In genomic region chr6:31560138-31560959, GRCm38 (mm10) we compare ENCODE assay signal across 10 mouse cellular contexts. TPM values are rescaled to one million over a fixed set of nuclear protein-coding genes. Genes with fewer than 3 reads are reported as not detected.
DNase-seq lines count a peak whose midpoint lies in the region; ATAC-seq and TF ChIP-seq lines count a peak whose summit lies in the region.
"Had no signal": no experiment of that assay in that cellular context is flagged by ENCODE, and none has a peak within 500 bp of the region (broad histone marks: within the 10 kb centered on the region; RNA-seq: fewer than 3 reads in every experiment).

No protein-coding gene starts in this region.

- no peak for ATAC-seq in kidney, embryonic 16.5 days (ENCODE audit: low FRiP score, low TSS enrichment)
- ATAC-seq in G1E (ENCODE audit: extremely low read depth, insufficient number of reproducible peaks, low FRiP score, poor library complexity, severe bottlenecking) = no peak
- peak; percentile 9; the same call in 1 of the 2 replicates for ATAC-seq in embryonic facial prominence, embryonic 14.5 days (ENCODE audit: low read depth)
- ATAC-seq in liver, embryonic 15.5 days (ENCODE audit: insufficient read depth) = no peak

- H3K4me1 ChIP-seq in kidney, embryonic 16.5 days (ENCODE audit: insufficient read depth, low read length) = peaks cover 14% of the 10 kb centered on the region; the same call in 1 of the 2 replicates
- H3K4me1 ChIP-seq in G1E (ENCODE audit: insufficient read depth, low read depth, low read length) = peaks cover 92% of the 10 kb centered on the region
- H3K4me1 ChIP-seq in embryonic facial prominence, embryonic 14.5 days (ENCODE audit: control insufficient read depth, insufficient read depth, low read length) = 0 out of 2 replicates have a peak, but pooled peaks cover 6% of the 10 kb centered on the region
- H3K4me1 ChIP-seq in liver, embryonic 15.5 days (replicated peaks) = peaks cover 55% of the 10 kb centered on the region
- no peaks in the 10 kb centered on the region for H3K4me1 ChIP-seq in cerebellum, adult 2 months (ENCODE audit: control insufficient read depth, insufficient read depth, low read length)

- H3K27ac ChIP-seq in kidney, embryonic 16.5 days (ENCODE audit: low read length) = 0 out of 2 replicates have a peak overlapping the region, but pooled peaks have one; percentile 18
- H3K27ac ChIP-seq in embryonic facial prominence, embryonic 14.5 days (replicated peaks; ENCODE audit: low read depth, low read length) = no peak overlapping the region
- H3K27ac ChIP-seq in liver, embryonic 15.5 days (replicated peaks) = no peak overlapping the region
- no peak overlapping the region for H3K27ac ChIP-seq in cerebellum, adult 2 months (ENCODE audit: insufficient read depth, low read length)
- H3K27ac ChIP-seq: limb, embryonic 12.5 days had no signal

- TF ChIP-seq POLR2A in cerebellum, adult 2 months (IDR thresholded peaks at IDR 0.05; ENCODE audit: borderline replicate concordance, insufficient read depth, low read length) = no peak

- WGBS in kidney, embryonic 16.5 days = 20% methylated on average over 13 of the region's 13 CpGs
- 13% methylated on average over 12 of the region's 13 CpGs for WGBS in embryonic facial prominence, embryonic 14.5 days
- 52% methylated on average over 13 of the region's 13 CpGs for WGBS in liver, embryonic 15.5 days (ENCODE audit: insufficient replicate concordance)
- 41% methylated on average over 13 of the region's 13 CpGs for WGBS in cerebellum, adult 2 months

- no peak for DNase-seq in kidney, postnatal 36 days
- no peak for DNase-seq in G1E (ENCODE audit: low spot score)
- DNase-seq in embryonic facial prominence, embryonic 14.5 days (ENCODE audit: low spot score) = peak; percentile 22
- no peak for DNase-seq in urinary bladder, postnatal 14 days (ENCODE audit: low spot score)
- no peak for DNase-seq in cerebellum, adult 2 months
- DNase-seq: kidney, postnatal 25 days had no signal

- TF ChIP-seq CTCF in G1E (IDR thresholded peaks at IDR 0.05; ENCODE audit: low read depth, low read length) = no peak
- TF ChIP-seq CTCF in cerebellum, adult 2 months (IDR thresholded peaks at IDR 0.05; ENCODE audit: borderline replicate concordance, insufficient read depth, low read depth, low read length) = no peak

- H3K9me3 ChIP-seq in kidney, embryonic 16.5 days (ENCODE audit: low read length) = no peaks in the 10 kb centered on the region
- H3K9me3 ChIP-seq in G1E (replicated peaks) = no peaks in the 10 kb centered on the region
- no peaks in the 10 kb centered on the region for H3K9me3 ChIP-seq in embryonic facial prominence, embryonic 14.5 days (ENCODE audit: control insufficient read depth, low read length)
- no peaks in the 10 kb centered on the region for H3K9me3 ChIP-seq in liver, embryonic 15.5 days (replicated peaks)
- H3K9me3 ChIP-seq: limb, embryonic 12.5 days had no signal

- peak overlapping the region; percentile 37; the same call in 1 of the 2 replicates for H3K9ac ChIP-seq in kidney, embryonic 16.5 days (replicated peaks; ENCODE audit: low read length)
- no peak overlapping the region for H3K9ac ChIP-seq in embryonic facial prominence, embryonic 14.5 days (ENCODE audit: low read depth, low read length)
- no peak overlapping the region for H3K9ac ChIP-seq in liver, embryonic 15.5 days
- H3K9ac ChIP-seq: limb, embryonic 12.5 days had no signal

- no peaks in the 10 kb centered on the region for H3K36me3 ChIP-seq in kidney, embryonic 16.5 days (ENCODE audit: insufficient read depth, low read length)
- peaks cover 66% of the 10 kb centered on the region for H3K36me3 ChIP-seq in G1E (replicated peaks)
- H3K36me3 ChIP-seq in embryonic facial prominence, embryonic 14.5 days (ENCODE audit: control insufficient read depth, insufficient read depth, low read length) = no peaks in the 10 kb centered on the region
- no peaks in the 10 kb centered on the region for H3K36me3 ChIP-seq in liver, embryonic 15.5 days (replicated peaks)
- H3K36me3 ChIP-seq: limb, embryonic 12.5 days had no signal

- H3K4me3 ChIP-seq in kidney, embryonic 16.5 days (ENCODE audit: low read length) = peak overlapping the region; percentile 69
- peak overlapping the region; percentile 97; the same call in 1 of the 2 replicates for H3K4me3 ChIP-seq in G1E (ENCODE audit: low read depth, low read length)
- no peak overlapping the region for H3K4me3 ChIP-seq in embryonic facial prominence, embryonic 14.5 days (ENCODE audit: low read depth, low read length)
- H3K4me3 ChIP-seq in liver, embryonic 15.5 days (replicated peaks) = no peak overlapping the region
- H3K4me3 ChIP-seq in cerebellum, adult 2 months (replicated peaks; ENCODE audit: insufficient read depth, low read depth, low read length) = no peak overlapping the region
- H3K4me3 ChIP-seq: erythroblast, embryonic 14.5 days; limb, embryonic 12.5 days had no signal

- H3K27me3 ChIP-seq in kidney, embryonic 16.5 days (ENCODE audit: insufficient read depth, low read length) = peaks cover 64% of the 10 kb centered on the region
- H3K27me3 ChIP-seq in G1E (ENCODE audit: insufficient read depth, low read length) = no peaks in the 10 kb centered on the region
- peaks cover 57% of the 10 kb centered on the region for H3K27me3 ChIP-seq in embryonic facial prominence, embryonic 14.5 days (replicated peaks; ENCODE audit: control insufficient read depth, insufficient read depth, low read length)
- peaks cover 34% of the 10 kb centered on the region for H3K27me3 ChIP-seq in liver, embryonic 15.5 days
- peaks cover 4% of the 10 kb centered on the region; the same call in 1 of the 2 replicates for H3K27me3 ChIP-seq in cerebellum, adult 2 months (ENCODE audit: control insufficient read depth, insufficient read depth, low read length)

- peak overlapping the region; percentile 92 for H3K4me2 ChIP-seq in kidney, embryonic 16.5 days (replicated peaks; ENCODE audit: low read depth, low read length)
- no peak overlapping the region for H3K4me2 ChIP-seq in embryonic facial prominence, embryonic 14.5 days (ENCODE audit: low read depth, low read length)
- 0 out of 2 replicates have a peak overlapping the region, but pooled peaks have one; percentile 2 for H3K4me2 ChIP-seq in liver, embryonic 15.5 days
- H3K4me2 ChIP-seq: limb, embryonic 12.5 days had no signal

RNA-seq across cellular contexts. Expression of gene Podxl, which starts 3.4 kb away (rescaled TPM):
- 76.8 and 80.4 TPM in 2 replicates for polyA plus RNA-seq in kidney, embryonic 16.5 days (2015; fragmentation: Nextera tagmentation; extraction: Ambion mirVana)
- 45.3 and 59.2 TPM in 2 replicates for total RNA-seq in G1E (2014; fragmentation: Nextera tagmentation)
- 42.3 and 46.1 TPM in 2 replicates for total RNA-seq in G1E (2017)
- polyA plus RNA-seq in G1E (2012) = 49.7 and 61.2 TPM in 2 replicates
- 6.2 and 7.6 TPM in 2 replicates for polyA plus RNA-seq in embryonic facial prominence, embryonic 14.5 days (2014; fragmentation: Nextera tagmentation; extraction: Ambion mirVana)
- 5.1 and 5.8 TPM in 2 replicates for polyA plus RNA-seq in liver, embryonic 15.5 days (2015; fragmentation: Nextera tagmentation; extraction: Ambion mirVana)
- 15.0 and 16.5 TPM in 2 replicates for polyA plus RNA-seq in cerebellum, adult 2 months (2012; rRNA removed)

Comparison
In these comparisons a context has a peak if more than half of its experiments do, and no peak if none do; other contexts are left out.
1. H3K4me3 ChIP-seq: peak in kidney, embryonic 16.5 days (single experiment) and G1E (single experiment); none in embryonic facial prominence, embryonic 14.5 days (single experiment), liver, embryonic 15.5 days (single experiment) and cerebellum, adult 2 months (single experiment).